Mouse (Mus musculus) megakaryocyte, embryonic 14.5 days (primary cell): ENCODE results near the gene Btbd19. TPM values are rescaled to one million over a fixed set of nuclear protein-coding genes. Genes with fewer than 3 reads are reported as not detected.

ENCODE experiments used
- H3K27me3 ChIP-seq: replicated peaks from 2 replicates; pipeline ENCODE3; 2012; ENCODE audit warnings: inconsistent platforms
- H3K36me3 ChIP-seq: replicated peaks from 2 replicates; pipeline ENCODE3; 2012; ENCODE audit warnings: low read length, inconsistent platforms, mixed read lengths
- H3K4me1 ChIP-seq: 2 replicates; pipeline ENCODE4 v1.6.1; 2012; ENCODE audit warnings: inconsistent platforms
- H3K4me3 ChIP-seq: replicated peaks from 2 replicates; pipeline ENCODE3; 2012; ENCODE audit warnings: moderate library complexity, mild to moderate bottlenecking, inconsistent platforms
- H3K9me3 ChIP-seq: 2 replicates; pipeline ENCODE4 v1.6.1; 2012; ENCODE audit warnings: inconsistent platforms
- FLI1 ChIP-seq: IDR thresholded peaks from 2 replicates; pipeline ENCODE4 v1.6.1; 2012; ENCODE audit warnings: low read length, inconsistent platforms, mixed read lengths
- GATA1 ChIP-seq: IDR thresholded peaks from 3 replicates; pipeline ENCODE4 v1.6.1; 2012; ENCODE audit warnings: mixed read lengths, low read length, inconsistent platforms, borderline replicate concordance
- polyA plus RNA-seq: library from polyadenylated mRNA; stranded (reverse); fragments of >175 nt; gene quantifications from 2 replicates; pipeline ENCODE4 v1.2.3, GENCODE M21; 2012; ENCODE audit warnings: low replicate concordance; ENCODE audit not compliant: insufficient read depth

Btbd19 gene
- polyA plus RNA-seq, 1 experiment = 12.4 TPM

DNA sequence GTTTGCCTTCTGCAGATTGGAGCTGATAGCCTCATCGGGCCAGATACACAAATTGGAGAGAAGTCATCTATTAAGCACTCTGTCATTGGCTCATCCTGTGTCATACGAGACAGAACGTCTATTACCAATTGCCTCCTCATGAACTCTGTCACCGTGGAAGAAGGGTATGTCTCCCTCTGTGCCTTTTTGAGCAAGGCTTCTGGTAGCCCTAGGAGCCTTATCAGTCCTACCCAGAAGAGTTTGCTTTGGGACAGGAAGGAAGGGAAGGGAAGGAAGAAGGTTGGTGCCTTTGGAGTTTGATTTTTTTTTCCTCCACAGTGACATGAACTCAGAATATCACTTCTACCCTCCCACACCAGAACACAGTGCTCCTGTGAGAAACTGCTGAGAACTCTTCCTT is 54.9 kb downstream of the Btbd19 start:
- Histone ChIP-seq H3K27me3 (no peaks in the 10 kb centered on the region), H3K4me1 (peaks cover 30% of the 10 kb centered on the region), H3K36me3 (peaks cover 95% of the 10 kb centered on the region), H3K9me3 (no peaks in the 10 kb centered on the region), H3K4me3 (peak overlapping the region; percentile 50)
- TF ChIP-seq GATA1 = no peak; the same call in 2 of the 3 replicates
- no peak for TF ChIP-seq FLI1

DNA sequence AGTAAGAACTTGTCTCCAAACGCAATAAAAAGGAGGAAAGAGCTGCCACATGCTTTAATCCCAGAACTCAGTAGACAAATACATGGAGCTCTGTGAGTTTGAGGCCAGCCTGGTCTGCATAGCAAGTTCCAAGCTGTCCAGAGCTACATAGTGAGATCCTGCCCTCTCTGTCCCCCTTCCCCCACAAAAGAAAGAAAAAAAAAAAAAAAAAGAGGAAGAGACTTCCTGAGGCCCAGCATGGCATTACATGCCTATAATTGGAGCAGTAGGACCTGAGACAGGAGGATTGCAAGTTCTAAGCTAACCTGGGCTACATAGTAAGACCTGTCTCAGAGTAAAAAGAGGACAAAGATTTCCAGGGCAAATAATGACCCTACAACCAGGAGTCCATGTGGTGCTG is 55.9 kb downstream of the Btbd19 start:
- H3K27me3 ChIP-seq = no peaks in the 10 kb centered on the region
- H3K36me3 ChIP-seq = peaks cover 91% of the 10 kb centered on the region
- H3K4me1 ChIP-seq = peaks cover 30% of the 10 kb centered on the region
- no peaks in the 10 kb centered on the region for H3K9me3 ChIP-seq
- TF ChIP-seq FLI1 (no peak), GATA1 (no peak)
- H3K4me3 ChIP-seq = no peak overlapping the region

Other genes starting within 250 kb of the Btbd19 start
- 0.29 and 0.63 TPM in 2 replicates for gene Zswim5, start 248.3 kb downstream of the Btbd19 start, polyA plus RNA-seq
- gene Urod, start 131.3 kb downstream of the Btbd19 start, polyA plus RNA-seq = 18.0 and 36.2 TPM in 2 replicates
- 7.5 and 16.5 TPM in 2 replicates for gene Hectd3, start 130.4 kb downstream of the Btbd19 start, polyA plus RNA-seq
- 5.3 TPM in 1 of 2 replicates, not detected in the other for gene Eif2b3, start 106.3 kb downstream of the Btbd19 start, polyA plus RNA-seq
- gene Ptch2, start 29.6 kb downstream of the Btbd19 start, polyA plus RNA-seq = 11.8 TPM in 1 of 2 replicates, not detected in the other
- 12.1 TPM in 1 of 2 replicates, not detected in the other for gene Tctex1d4, start 1.1 kb upstream of the Btbd19 start, polyA plus RNA-seq
- gene Plk3, start 8.2 kb upstream of the Btbd19 start, polyA plus RNA-seq = 13.2 and 16.0 TPM in 2 replicates
- gene Rps8, start 30.5 kb upstream of the Btbd19 start, polyA plus RNA-seq = 358 and 2,282 TPM in 2 replicates
- 5.6 and 8.3 TPM in 2 replicates for gene Kif2c, start 56.9 kb upstream of the Btbd19 start, polyA plus RNA-seq
- 0.53 TPM in 1 of 2 replicates, not detected in the other for gene Tmem53, start 126.2 kb upstream of the Btbd19 start, polyA plus RNA-seq
- gene Armh1, start 126.4 kb upstream of the Btbd19 start, polyA plus RNA-seq = not detected in 2 replicates